Mouse (Mus musculus) ES-Bruce4 (cell line): ENCODE measurements around the gene Rnf32.

Source experiments
- CTCF ChIP-seq: IDR thresholded peaks from one replicate; pipeline ENCODE4 v1.8.1; 2011; ENCODE audit warnings: low read depth, low read length
- POLR2A ChIP-seq: IDR thresholded peaks from one replicate; pipeline ENCODE4 v1.8.1; 2011; ENCODE audit warnings: low read length; ENCODE audit not compliant: insufficient read depth

DNA sequence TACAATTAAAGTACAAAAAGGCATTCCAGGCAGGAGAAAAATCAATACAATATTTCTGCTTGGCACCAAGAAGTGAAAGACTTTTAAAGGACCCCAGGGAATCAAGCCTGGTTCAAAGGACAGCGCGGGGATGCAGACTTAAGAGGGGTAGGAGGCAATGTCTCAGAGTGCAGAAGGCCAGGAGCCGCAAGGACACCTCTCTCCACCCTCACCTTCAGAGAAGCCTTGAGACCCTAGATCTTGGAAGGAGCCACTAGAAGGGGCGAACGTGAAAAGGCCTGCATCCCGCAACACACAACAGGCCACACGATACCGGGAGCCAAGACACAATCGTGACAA, 592 bp upstream of the Rnf32 start:
- TF ChIP-seq CTCF: no peak
- TF ChIP-seq POLR2A: no peak
